Mouse (Mus musculus) olfactory bulb, adult 2 months (tissue): Measurements from ENCODE around the gene Gtf3c4. TPM values are rescaled to one million over a fixed set of nuclear protein-coding genes. Genes with fewer than 3 reads are reported as not detected.

Source experiments
- H3K27ac ChIP-seq: fragments of 200-500 bp; 2 replicates; pipeline ENCODE4 v1.5.1; 2012; ENCODE audit warnings: low read depth, low read length; ENCODE audit not compliant: insufficient read depth
- H3K4me1 ChIP-seq: fragments of 200-500 bp; 2 replicates; pipeline ENCODE4 v1.6.1; 2012; ENCODE audit warnings: low read length; ENCODE audit not compliant: control insufficient read depth, insufficient read depth
- H3K4me3 ChIP-seq: fragments of 200-500 bp; 2 replicates; pipeline ENCODE4 v1.5.1; 2012; ENCODE audit warnings: mild to moderate bottlenecking, low read depth, low read length, moderate library complexity; ENCODE audit not compliant: insufficient read depth
- CTCF ChIP-seq: fragments of 200-500 bp; IDR thresholded peaks from 2 replicates; pipeline ENCODE4 v1.5.1; 2012; ENCODE audit warnings: low read depth, mild to moderate bottlenecking, low read length, moderate library complexity; ENCODE audit not compliant: insufficient read depth
- POLR2A ChIP-seq: fragments of 200-500 bp; IDR thresholded peaks from 2 replicates; pipeline ENCODE4 v1.6.1; 2012; ENCODE audit warnings: mild to moderate bottlenecking, low read depth, low read length, moderate library complexity; ENCODE audit not compliant: insufficient read depth
- WGBS: fragments of 180-500 bp; shearing (Covaris S2); methylation state at CpG from one replicate; pipeline ENCODE4 v1.1.7; 2018; 5-methylcytosine and 5-hydroxymethylcytosine counted together
- polyA plus RNA-seq: library from polyadenylated mRNA; stranded (reverse); fragments of >200 nt; gene quantifications from 2 replicates; pipeline ENCODE4 v1.2.4, GENCODE M21; 2012; ENCODE audit warnings: low replicate concordance; ENCODE audit not compliant: missing spikeins, insufficient read depth, insufficient read length

Gtf3c4 gene
- polyA plus RNA-seq, 1 experiment = not detected

- TF ChIP-seq CTCF = no peak
- TF ChIP-seq POLR2A = no peak
- no peak overlapping the region for H3K27ac ChIP-seq
- H3K4me3 ChIP-seq = no peak overlapping the region
- no peaks in the 10 kb centered on the region for H3K4me1 ChIP-seq
- WGBS = 77% methylated on average over 6 of the region's 6 CpGs
Observed at GRCm38 (mm10) chr2:28787067-28787619, 53.0 kb downstream of the Gtf3c4 start.

GRCm38 (mm10) chr2:28786355-28787066, 53.6 kb downstream of the Gtf3c4 start:
- Histone ChIP-seq H3K4me3 (no peak overlapping the region), H3K27ac (no peak overlapping the region), H3K4me1 (no peaks in the 10 kb centered on the region)
- WGBS = 74% methylated on average over 16 of the region's 16 CpGs
- TF ChIP-seq CTCF (no peak), POLR2A (no peak)

GRCm38 (mm10) chr2:28781310-28781709, 58.9 kb downstream of the Gtf3c4 start:
- Histone ChIP-seq H3K4me1 (peaks cover 4% of the 10 kb centered on the region; the same call in 1 of the 2 replicates), H3K4me3 (no peak overlapping the region), H3K27ac (no peak overlapping the region)
- WGBS = 29% methylated on average over 4 of the region's 4 CpGs
- TF ChIP-seq CTCF (no peak), POLR2A (no peak)

GRCm38 (mm10) chr2:28780001-28780782, 60.0 kb downstream of the Gtf3c4 start:
- 25% methylated on average over 16 of the region's 16 CpGs for whole genome bisulfite sequencing
- H3K27ac ChIP-seq = no peak overlapping the region
- no peak for TF ChIP-seq CTCF
- TF ChIP-seq POLR2A = no peak
- no peak overlapping the region for H3K4me3 ChIP-seq
- peaks cover 4% of the 10 kb centered on the region; the same call in 1 of the 2 replicates for H3K4me1 ChIP-seq

GRCm38 (mm10) chr2:28776728-28777127, 63.4 kb downstream of the Gtf3c4 start:
- TF ChIP-seq CTCF (no peak), POLR2A (no peak)
- Histone ChIP-seq H3K4me3 (no peak overlapping the region), H3K27ac (no peak overlapping the region), H3K4me1 (peaks cover 4% of the 10 kb centered on the region; the same call in 1 of the 2 replicates)
- WGBS = 87% methylated on average over 2 of the region's 2 CpGs

GRCm38 (mm10) chr2:28774073-28774472, 66.1 kb downstream of the Gtf3c4 start:
- 53% methylated on average over 8 of the region's 8 CpGs for WGBS
- H3K4me1 ChIP-seq = no peaks in the 10 kb centered on the region
- TF ChIP-seq CTCF = no peak
- no peak for TF ChIP-seq POLR2A
- H3K27ac ChIP-seq = no peak overlapping the region
- H3K4me3 ChIP-seq = no peak overlapping the region

Other genes starting within 250 kb of the Gtf3c4 start
- gene Gfi1b, start 218.4 kb downstream of the Gtf3c4 start, polyA plus RNA-seq = not detected in 2 replicates
- not detected in 2 replicates for gene Tsc1, start 199.1 kb downstream of the Gtf3c4 start, polyA plus RNA-seq
- gene Spaca9, start 140.6 kb downstream of the Gtf3c4 start, polyA plus RNA-seq = not detected in 2 replicates
- gene Ak8, start 140.2 kb downstream of the Gtf3c4 start, polyA plus RNA-seq = not detected in 2 replicates
- gene Ddx31, start within 50 bp of the Gtf3c4 start, polyA plus RNA-seq = not detected in 2 replicates
- gene Barhl1, start 76.3 kb upstream of the Gtf3c4 start, polyA plus RNA-seq = not detected in 2 replicates
- not detected in 2 replicates for gene Cfap77, start 214.7 kb upstream of the Gtf3c4 start, polyA plus RNA-seq
- not detected in 2 replicates for gene Ttf1, start 219.9 kb upstream of the Gtf3c4 start, polyA plus RNA-seq